In the genomic region with DNA sequence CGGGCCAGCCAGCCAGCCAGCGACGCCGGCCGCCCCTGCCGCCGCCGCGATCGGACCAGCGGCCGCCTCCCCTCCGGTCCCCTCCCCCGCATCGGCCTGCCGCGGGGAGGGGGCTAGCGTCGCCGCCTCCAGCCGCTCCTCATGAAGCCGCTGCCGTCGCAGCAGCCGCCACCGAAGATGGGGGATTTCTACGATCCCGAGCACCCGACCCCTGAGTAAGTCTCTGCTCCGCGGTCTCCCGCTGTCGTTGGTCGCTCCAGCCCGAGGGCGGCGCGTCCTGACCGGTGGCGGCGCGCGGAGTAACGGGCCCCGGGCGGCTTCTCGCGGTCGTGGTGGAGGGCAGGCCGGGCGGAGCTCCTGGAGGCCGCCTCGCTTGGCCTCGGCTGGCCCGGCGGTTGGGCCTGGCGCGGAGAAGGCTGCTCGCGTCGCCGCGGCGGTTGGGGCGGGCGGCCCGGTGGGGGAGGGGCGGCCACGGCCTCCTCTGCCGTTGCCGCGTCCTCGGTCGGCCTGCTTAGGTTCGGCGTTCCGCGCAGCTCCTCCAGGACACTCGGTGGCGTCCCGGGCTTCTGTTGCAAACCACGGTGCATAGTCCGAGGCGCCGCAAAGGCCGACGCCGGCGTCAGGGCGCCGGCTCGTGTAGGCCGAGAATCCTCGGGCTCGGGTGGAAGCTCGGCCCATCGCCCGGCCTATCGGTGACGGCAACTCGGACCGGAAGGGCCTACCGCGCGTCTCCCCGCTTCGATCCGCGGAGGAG, we compare ENCODE assay signal across 8 mouse cellular contexts. TPM values are rescaled to one million over a fixed set of nuclear protein-coding genes. Genes with fewer than 3 reads are reported as not detected.
A peak's percentile ranks its signal among the peaks of the same experiment; 100 is the strongest.
DNase-seq lines count a peak whose midpoint lies in the region; ATAC-seq lines count a peak whose summit lies in the region.

A gene (plus strand): TSS at position 60 of the 754 bp plus-strand sequence.

- peak; percentile 72 to 77 for DNase-seq in adrenal gland, adult 18-20 months (ENCODE audit: low spot score in 2 of 2)
- peak; percentile 81 for DNase-seq in gastrocnemius, postnatal 10 days
- DNase-seq in induced T-regulatory cell, adult 2 months (ENCODE audit: low read depth) = peak; percentile 84
- DNase-seq in left cerebral cortex, adult 8-10 months (ENCODE audit: low spot score in 2 of 2) = peak; percentile 46 to 56
- DNase-seq in right cerebral cortex, postnatal 36 days (ENCODE audit: low spot score in 2 of 2) = peak; percentile 32 to 44
- no peak for DNase-seq in yolk sac, embryonic 10.5 days (ENCODE audit: low spot score)

- peak; percentile 3; the same call in 1 of the 2 replicates for ATAC-seq in common myeloid progenitor, adult 5-6 weeks (replicated peaks; ENCODE audit: low read depth, poor library complexity, severe bottlenecking)
- ATAC-seq in megakaryocyte, adult 5-6 weeks (ENCODE audit: poor library complexity, severe bottlenecking) = peak; percentile 20; the same call in 1 of the 2 replicates

RNA-seq across cellular contexts. Expression of the gene that starts here (rescaled TPM):
- 10 to 100 TPM; 52.4 to 65.0 TPM for total RNA-seq in adrenal gland, adult 18-20 months (2021)
- 181 and 254 TPM in 2 replicates for total RNA-seq in common myeloid progenitor, adult 5-6 weeks (2017)
- 10 to 100 TPM; 38.0 to 47.3 TPM for total RNA-seq in gastrocnemius, postnatal 10 days (2021)
- total RNA-seq in left cerebral cortex, adult 8-10 months (2022) = 10 to 100 TPM; 58.6 to 74.9 (median 63.6) TPM
- total RNA-seq in megakaryocyte, adult 5-6 weeks (2015) = 109 and 127 TPM in 2 replicates
- 159 and 176 TPM in 2 replicates for total RNA-seq in megakaryocyte, adult 5-6 weeks (2017)
